Mouse (Mus musculus): ENCODE measurements around the gene Mdm4. TPM values are rescaled to one million over a fixed set of nuclear protein-coding genes. Genes with fewer than 3 reads are reported as not detected.

The Mdm4 gene
- polyA plus RNA-seq (2011; ENCODE audit: insufficient read depth, insufficient read length, low replicate concordance, missing spikeins) = 33.1 and 66.0 TPM in 2 replicates

- Histone ChIP-seq H3K4me1 (ENCODE audit: control insufficient read depth, insufficient read depth, low read length) (no peaks in the 10 kb centered on the region; the same call in 1 of the 2 replicates), H3K4me3 (replicated peaks; ENCODE audit: control insufficient read depth, low read depth, low read length) (no peak within 1 kb of the TSS), H3K27ac (ENCODE audit: control insufficient read depth, insufficient read depth, low read depth, low read length, poor library complexity) (peak within 1 kb of the TSS; percentile 63; the same call in 1 of the 2 replicates)
- TF ChIP-seq POLR2A (IDR thresholded peaks at IDR 0.05; ENCODE audit: borderline replicate concordance, control insufficient read depth, low read depth, low read length) = no peak
- no peak for TF ChIP-seq CTCF (IDR thresholded peaks at IDR 0.05; ENCODE audit: control insufficient read depth, insufficient read depth, low read length)
- WGBS = 93% methylated on average over 5 of the region's 5 CpGs
Measured at GRCm38 (mm10) chr1:133030461-133030860, at the start of gene Mdm4. TSS of gene Mdm4 (minus strand) at chr1:133030561.

- peaks cover 6% of the 10 kb centered on the region for H3K4me1 ChIP-seq (ENCODE audit: control insufficient read depth, insufficient read depth, low read length)
- TF ChIP-seq POLR2A (IDR thresholded peaks at IDR 0.05; ENCODE audit: borderline replicate concordance, control insufficient read depth, low read depth, low read length) = no peak
- no peak for TF ChIP-seq CTCF (IDR thresholded peaks at IDR 0.05; ENCODE audit: control insufficient read depth, insufficient read depth, low read length)
- no peak overlapping the region for H3K27ac ChIP-seq (ENCODE audit: control insufficient read depth, insufficient read depth, low read depth, low read length, poor library complexity)
- no peak overlapping the region for H3K4me3 ChIP-seq (replicated peaks; ENCODE audit: control insufficient read depth, low read depth, low read length)
- WGBS = 89% methylated on average over 9 of the region's 9 CpGs
Measured at GRCm38 (mm10) chr1:133080079-133080561, 49.8 kb upstream of the Mdm4 start.

- Histone ChIP-seq H3K27ac (ENCODE audit: control insufficient read depth, insufficient read depth, low read depth, low read length, poor library complexity) (no peak overlapping the region), H3K4me1 (ENCODE audit: control insufficient read depth, insufficient read depth, low read length) (peaks cover 6% of the 10 kb centered on the region), H3K4me3 (replicated peaks; ENCODE audit: control insufficient read depth, low read depth, low read length) (no peak overlapping the region)
- TF ChIP-seq CTCF (IDR thresholded peaks at IDR 0.05; ENCODE audit: control insufficient read depth, insufficient read depth, low read length) (no peak), POLR2A (IDR thresholded peaks at IDR 0.05; ENCODE audit: borderline replicate concordance, control insufficient read depth, low read depth, low read length) (no peak)
- 92% methylated on average over 7 of the region's 7 CpGs for WGBS
Measured at GRCm38 (mm10) chr1:133079509-133079908, 49.1 kb upstream of the Mdm4 start.

- Histone ChIP-seq H3K27ac (ENCODE audit: control insufficient read depth, insufficient read depth, low read depth, low read length, poor library complexity) (no peak overlapping the region), H3K4me3 (replicated peaks; ENCODE audit: control insufficient read depth, low read depth, low read length) (no peak overlapping the region), H3K4me1 (ENCODE audit: control insufficient read depth, insufficient read depth, low read length) (peaks cover 6% of the 10 kb centered on the region; the same call in 1 of the 2 replicates)
- 82% methylated on average over 1 of the region's 1 CpGs for WGBS
- TF ChIP-seq POLR2A (IDR thresholded peaks at IDR 0.05; ENCODE audit: borderline replicate concordance, control insufficient read depth, low read depth, low read length) (no peak), CTCF (IDR thresholded peaks at IDR 0.05; ENCODE audit: control insufficient read depth, insufficient read depth, low read length) (no peak)
Measured at GRCm38 (mm10) chr1:133078338-133078727, 48.0 kb upstream of the Mdm4 start.

GRCm38 (mm10) chr1:133077606-133078337 is 47.4 kb upstream of the Mdm4 start:
- H3K4me1 ChIP-seq (ENCODE audit: control insufficient read depth, insufficient read depth, low read length) = peaks cover 7% of the 10 kb centered on the region

GRCm38 (mm10) chr1:133076681-133077514 is 46.5 kb upstream of the Mdm4 start:
- TF ChIP-seq CTCF (IDR thresholded peaks at IDR 0.05; ENCODE audit: control insufficient read depth, insufficient read depth, low read length) = no peak
- TF ChIP-seq POLR2A (IDR thresholded peaks at IDR 0.05; ENCODE audit: borderline replicate concordance, control insufficient read depth, low read depth, low read length) = 0 out of 2 replicates have a peak, but pooled peaks have one; percentile 16
- H3K4me3 ChIP-seq (replicated peaks; ENCODE audit: control insufficient read depth, low read depth, low read length) = no peak overlapping the region

More at GRCm38 (mm10) chr1:133077606-133078337, 47.4 kb upstream of the Mdm4 start:
- 56% methylated on average over 12 of the region's 12 CpGs for WGBS
- Histone ChIP-seq H3K4me3 (replicated peaks; ENCODE audit: control insufficient read depth, low read depth, low read length) (no peak overlapping the region), H3K27ac (ENCODE audit: control insufficient read depth, insufficient read depth, low read depth, low read length, poor library complexity) (no peak overlapping the region)
- TF ChIP-seq CTCF (IDR thresholded peaks at IDR 0.05; ENCODE audit: control insufficient read depth, insufficient read depth, low read length) (no peak), POLR2A (IDR thresholded peaks at IDR 0.05; ENCODE audit: borderline replicate concordance, control insufficient read depth, low read depth, low read length) (no peak)

GRCm38 (mm10) chr1:133075651-133076400 is 45.5 kb upstream of the Mdm4 start:
- TF ChIP-seq POLR2A (IDR thresholded peaks at IDR 0.05; ENCODE audit: borderline replicate concordance, control insufficient read depth, low read depth, low read length) (no peak), CTCF (IDR thresholded peaks at IDR 0.05; ENCODE audit: control insufficient read depth, insufficient read depth, low read length) (no peak)
- WGBS = 75% methylated on average over 6 of the region's 6 CpGs
- Histone ChIP-seq H3K27ac (ENCODE audit: control insufficient read depth, insufficient read depth, low read depth, low read length, poor library complexity) (no peak overlapping the region), H3K4me3 (replicated peaks; ENCODE audit: control insufficient read depth, low read depth, low read length) (no peak overlapping the region), H3K4me1 (ENCODE audit: control insufficient read depth, insufficient read depth, low read length) (peaks cover 10% of the 10 kb centered on the region)

More at GRCm38 (mm10) chr1:133076681-133077514, 46.5 kb upstream of the Mdm4 start:
- WGBS = 51% methylated on average over 20 of the region's 20 CpGs
- Histone ChIP-seq H3K4me1 (ENCODE audit: control insufficient read depth, insufficient read depth, low read length) (peaks cover 7% of the 10 kb centered on the region), H3K27ac (ENCODE audit: control insufficient read depth, insufficient read depth, low read depth, low read length, poor library complexity) (no peak overlapping the region)
